Mouse (Mus musculus): ENCODE data around the gene Rundc3b.

Gene Rundc3b

GRCm38 (mm10) chr5:8491778-8492177, 131.0 kb downstream of the Rundc3b start:
- in situ Hi-C loops (cut with MboI; ENCODE audit: low pct_unique_long_range_greater_than_20kb in 1 of 2, low sequenced_read_pairs in 2 of 2, unreplicated experiment in 1 of 2): loop anchor here in 1 of 2 experiments (25.0 kb wide), 1 partner anchor 346 kb away; no protein-coding TSS in a partner anchor

GRCm38 (mm10) chr5:8489471-8490110, 133.2 kb downstream of the Rundc3b start:
- in situ Hi-C loops (cut with MboI; ENCODE audit: low pct_unique_long_range_greater_than_20kb in 1 of 2, low sequenced_read_pairs in 2 of 2, unreplicated experiment in 1 of 2): loop anchor here in 1 of 2 experiments (25.0 kb wide), 1 partner anchor 348 kb away; no protein-coding TSS in a partner anchor

GRCm38 (mm10) chr5:8488701-8489297, 134.0 kb downstream of the Rundc3b start:
- in situ Hi-C loops (cut with MboI; ENCODE audit: low pct_unique_long_range_greater_than_20kb in 1 of 2, low sequenced_read_pairs in 2 of 2, unreplicated experiment in 1 of 2): loop anchor here in 1 of 2 experiments (25.0 kb wide), 1 partner anchor 349 kb away; no protein-coding TSS in a partner anchor

GRCm38 (mm10) chr5:8487989-8488700, 134.6 kb downstream of the Rundc3b start:
- in situ Hi-C loops (cut with MboI; ENCODE audit: low pct_unique_long_range_greater_than_20kb in 1 of 2, low sequenced_read_pairs in 2 of 2, unreplicated experiment in 1 of 2): loop anchor here in 1 of 2 experiments (25.0 kb wide), 1 partner anchor 349 kb away; no protein-coding TSS in a partner anchor

GRCm38 (mm10) chr5:8456561-8456960, 166.2 kb downstream of the Rundc3b start:
- in situ Hi-C loops (cut with MboI; ENCODE audit: low pct_unique_long_range_greater_than_20kb in 1 of 2, low sequenced_read_pairs in 2 of 2, unreplicated experiment in 1 of 2): no loop called here

GRCm38 (mm10) chr5:8455565-8455964, 167.2 kb downstream of the Rundc3b start:
- in situ Hi-C loops (cut with MboI; ENCODE audit: low pct_unique_long_range_greater_than_20kb in 1 of 2, low sequenced_read_pairs in 2 of 2, unreplicated experiment in 1 of 2): no loop called here
